Mouse (Mus musculus) lung, embryonic 14.5 days (tissue): ENCODE results near the gene Plppr2. TPM values are rescaled to one million over a fixed set of nuclear protein-coding genes. Genes with fewer than 3 reads are reported as not detected.
A peak's percentile ranks its signal among the peaks of the same experiment; 100 is the strongest.

ENCODE experiments used
- ATAC-seq: fragments of 200-750 bp; cut with Nextera tagmentation; 2 replicates; pipeline ENCODE4 v1.8.0; 2017; ENCODE audit warnings: mild to moderate bottlenecking, moderate TSS enrichment, moderate library complexity; ENCODE audit not compliant: insufficient read depth
- DNase-seq: peaks from one replicate; pipeline ENCODE4 v3.0.0-alpha.2; 2015
- H3K27ac ChIP-seq: fragments of 300-500 bp; sonication (generic); 2 replicates; pipeline ENCODE4 v1.5.1; 2014; ENCODE audit warnings: low read depth, mild to moderate bottlenecking, moderate library complexity
- H3K27me3 ChIP-seq: fragments of 300-500 bp; sonication (generic); 2 replicates; pipeline ENCODE4 v1.6.1; 2014; ENCODE audit warnings: low read length, control low read depth; ENCODE audit not compliant: insufficient read depth
- H3K36me3 ChIP-seq: fragments of 300-500 bp; sonication (generic); 2 replicates; pipeline ENCODE4 v1.6.1; 2014; ENCODE audit warnings: control low read depth; ENCODE audit not compliant: insufficient read depth
- H3K4me1 ChIP-seq: fragments of 300-500 bp; sonication (generic); 2 replicates; pipeline ENCODE4 v1.6.1; 2014; ENCODE audit warnings: antibody characterized with exemption, control low read depth; ENCODE audit not compliant: insufficient read depth
- H3K4me2 ChIP-seq: fragments of 300-500 bp; sonication (generic); 2 replicates; pipeline ENCODE4 v1.6.1; 2014; ENCODE audit warnings: mild to moderate bottlenecking
- H3K4me3 ChIP-seq: fragments of 300-500 bp; sonication (generic); 2 replicates; pipeline ENCODE4 v1.5.1; 2014; ENCODE audit warnings: low read depth, low read length
- H3K9ac ChIP-seq: fragments of 300-500 bp; sonication (generic); 2 replicates; pipeline ENCODE4 v1.6.1; 2014
- H3K9me3 ChIP-seq: fragments of 300-500 bp; sonication (generic); 2 replicates; pipeline ENCODE4 v1.6.1; 2016; ENCODE audit warnings: low read depth, low read length, control low read depth
- CTCF ChIP-seq: IDR thresholded peaks from 2 replicates; pipeline ENCODE4 v1.5.1; 2016; ENCODE audit warnings: antibody characterized with exemption, low read depth
- WGBS: fragments of 180-500 bp; shearing (Covaris S2); extraction: QIAGEN DNeasy Blood & Tissue Kit; methylation state at CpG from one replicate; pipeline ENCODE4 v1.1.7; 2014; 5-methylcytosine and 5-hydroxymethylcytosine counted together
- polyA plus RNA-seq: library from polyadenylated mRNA; unstranded; fragments of >200 nt; fragmentation: Nextera tagmentation; extraction: Ambion mirVana; gene quantifications from 2 replicates; pipeline ENCODE4 v1.2.1, GENCODE M21; 2014

The Plppr2 gene
- polyA plus RNA-seq, 1 experiment from 2014 or later, result 10.2 TPM

GRCm38 (mm10) chr9:21989230-21990110 lies 52.6 kb downstream of the Plppr2 start, which contains the start of gene Rgl3:
Gene Rgl3 (minus strand): TSS chr9:21989446.
- TF ChIP-seq CTCF, result no peak; the same call in 1 of the 2 replicates
- Histone ChIP-seq H3K36me3 (no peaks in the 10 kb centered on the region), H3K27me3 (peaks cover 71% of the 10 kb centered on the region), H3K9me3 (no peaks in the 10 kb centered on the region), H3K4me1 (peaks cover 6% of the 10 kb centered on the region; the same call in 1 of the 2 replicates), H3K4me3 (peak within 1 kb of the TSS; percentile 50), H3K9ac (peak within 1 kb of the TSS; percentile 36), H3K4me2 (peak within 1 kb of the TSS; percentile 81), H3K27ac (no peak within 1 kb of the TSS)
- under 1% methylated on average over 42 of the region's 42 CpGs for WGBS
- ATAC-seq, result 0 out of 2 replicates have a peak, but pooled peaks have one; percentile 52
- peak; percentile 50 for DNase-seq

GRCm38 (mm10) chr9:21992227-21992626 lies 55.4 kb downstream of the Plppr2 start:
- H3K9me3 ChIP-seq, result no peaks in the 10 kb centered on the region
- peaks cover 6% of the 10 kb centered on the region; the same call in 1 of the 2 replicates for H3K4me1 ChIP-seq
- no peak overlapping the region for H3K4me2 ChIP-seq
- WGBS, result 68% methylated on average over 4 of the region's 4 CpGs
- H3K9ac ChIP-seq, result no peak overlapping the region
- no peaks in the 10 kb centered on the region for H3K36me3 ChIP-seq
- H3K27me3 ChIP-seq, result peaks cover 52% of the 10 kb centered on the region
- no peak for DNase-seq
- TF ChIP-seq CTCF, result no peak
- ATAC-seq, result no peak
- H3K27ac ChIP-seq, result no peak overlapping the region
- H3K4me3 ChIP-seq, result no peak overlapping the region

GRCm38 (mm10) chr9:21996178-21996867 lies 59.5 kb downstream of the Plppr2 start:
- DNase-seq (no peak), ATAC-seq (no peak)
- Histone ChIP-seq H3K27ac (no peak overlapping the region), H3K4me2 (no peak overlapping the region), H3K4me3 (no peak overlapping the region), H3K36me3 (no peaks in the 10 kb centered on the region), H3K4me1 (no peaks in the 10 kb centered on the region), H3K27me3 (peaks cover 11% of the 10 kb centered on the region), H3K9me3 (no peaks in the 10 kb centered on the region), H3K9ac (no peak overlapping the region)
- no peak for TF ChIP-seq CTCF
- 70% methylated on average over 3 of the region's 3 CpGs for WGBS

Other genes starting within 250 kb of the Plppr2 start
- 24.2 and 24.4 TPM in 2 replicates for gene Ldlr, start 213.6 kb upstream of the Plppr2 start, polyA plus RNA-seq
- gene Spc24, start 176.7 kb upstream of the Plppr2 start, polyA plus RNA-seq, result 159 and 173 TPM in 2 replicates
- 16.4 TPM in 2 replicates for gene Kank2, start 138.3 kb upstream of the Plppr2 start, polyA plus RNA-seq
- gene Angptl8, start 101.5 kb upstream of the Plppr2 start, polyA plus RNA-seq, result 1.3 and 1.9 TPM in 2 replicates
- 52.3 and 60.9 TPM in 2 replicates for gene Dock6, start 84.4 kb upstream of the Plppr2 start, polyA plus RNA-seq
- 8.6 and 8.8 TPM in 2 replicates for gene Rab3d, start 18.8 kb upstream of the Plppr2 start, polyA plus RNA-seq
- gene Ccdc159, start 9.6 kb upstream of the Plppr2 start, polyA plus RNA-seq, result 2.8 and 4.9 TPM in 2 replicates
- gene Tmem205, start 9.5 kb upstream of the Plppr2 start, polyA plus RNA-seq, result 39.5 and 40.1 TPM in 2 replicates
- gene Swsap1, start 18.7 kb downstream of the Plppr2 start, polyA plus RNA-seq, result 10.2 and 12.2 TPM in 2 replicates
- gene Epor, start 26.5 kb downstream of the Plppr2 start, polyA plus RNA-seq, result 5.3 and 6.4 TPM in 2 replicates
- gene Rgl3, start 52.4 kb downstream of the Plppr2 start, polyA plus RNA-seq, result 3.8 and 5.5 TPM in 2 replicates
- 1.4 and 1.5 TPM in 2 replicates for gene Ccdc151, start 65.6 kb downstream of the Plppr2 start, polyA plus RNA-seq
- 94.4 and 107 TPM in 2 replicates for gene Prkcsh, start 65.8 kb downstream of the Plppr2 start, polyA plus RNA-seq
- gene Elavl3, start 115.0 kb downstream of the Plppr2 start, polyA plus RNA-seq, result 0.12 and 0.43 TPM in 2 replicates
- gene Gm49318, start 134.2 kb downstream of the Plppr2 start, polyA plus RNA-seq, result not detected in 2 replicates
- gene Zfp653, start 134.3 kb downstream of the Plppr2 start, polyA plus RNA-seq, result 10.7 and 12.4 TPM in 2 replicates
- gene Ecsit, start 148.4 kb downstream of the Plppr2 start, polyA plus RNA-seq, result 31.0 and 33.5 TPM in 2 replicates
- 69.1 and 71.2 TPM in 2 replicates for gene Cnn1, start 162.2 kb downstream of the Plppr2 start, polyA plus RNA-seq
- gene Elof1, start 180.1 kb downstream of the Plppr2 start, polyA plus RNA-seq, result 196 and 212 TPM in 2 replicates
- 3.6 and 4.2 TPM in 2 replicates for gene Acp5, start 198.7 kb downstream of the Plppr2 start, polyA plus RNA-seq
- gene Pigyl, start 219.8 kb downstream of the Plppr2 start, polyA plus RNA-seq, result 70.8 and 73.8 TPM in 2 replicates